In genomic region chr15:85913605-85914004, GRCm38 (mm10) we compare ENCODE assay signal across 8 mouse cellular contexts. TPM values are rescaled to one million over a fixed set of nuclear protein-coding genes. Genes with fewer than 3 reads are reported as not detected.
DNase-seq lines count a peak whose midpoint lies in the region.

No protein-coding gene starts in this region.

- intact Hi-C loops in heart, postnatal 25 days (cut with DNase I): no loop called here

- peak; percentile 17 for DNase-seq in heart, adult 8-10 months (ENCODE audit: low spot score)
- DNase-seq in heart, postnatal 25 days (ENCODE audit: low spot score): no peak
- peak; percentile 91 for DNase-seq in right cerebral cortex, postnatal 4 days
- no peak for DNase-seq in right cerebral cortex, postnatal 25 days
- peak; percentile 62 for DNase-seq in c-Kit-positive CD71-negative TER-119-negative erythroid progenitor cells, embryonic 14.5 days (ENCODE audit: low read depth)
- DNase-seq in kidney, postnatal 4 days: peak; percentile 88 to 91
- peak; percentile 46 for DNase-seq in retina, postnatal 7 days (ENCODE audit: low read depth, low spot score)
- DNase-seq in right cerebral cortex, adult 2 months (ENCODE audit: low spot score in 2 of 2): no peak

RNA-seq across cellular contexts. Expression of gene Trmu, which starts 34.5 kb away (rescaled TPM):
- total RNA-seq in heart, adult 8-10 months (2022): 10 to 100 TPM; 12.6 to 23.9 (median 18.2) TPM
- 10 to 100 TPM; 16.4 to 20.7 TPM for total RNA-seq in heart, postnatal 25 days (2021)

RNA-seq across cellular contexts. Expression of gene Gtse1, which starts 54.1 kb away (rescaled TPM):
- total RNA-seq in heart, adult 8-10 months (2022): under 1 TPM; 0.19 to 0.52 (median 0.29) TPM
- total RNA-seq in heart, postnatal 25 days (2021): under 1 TPM; 0.34 to 0.39 TPM

Comparison
In these comparisons a context has a peak if more than half of its experiments do, and no peak if none do; other contexts are left out.
1. DNase-seq: peak in heart, adult 8-10 months (single experiment), right cerebral cortex, postnatal 4 days (single experiment), c-Kit-positive CD71-negative TER-119-negative erythroid progenitor cells, embryonic 14.5 days (single experiment), kidney, postnatal 4 days (2 of 2) and retina, postnatal 7 days (single experiment); none in heart, postnatal 25 days (single experiment), right cerebral cortex, postnatal 25 days (single experiment) and right cerebral cortex, adult 2 months (0 of 2).